Mouse (Mus musculus) CH12.LX (cell line): ENCODE measurements at regions not wholly inside any gene's neighbourhood (a gene's known extent, or its start where the extent isn't known, plus 50 kb on each side); places are given as distances from the start of the nearest gene placed in this dataset.

ENCODE experiments used
- CTCF ChIP-seq, 2 experiments: IDR thresholded peaks in 1 of 2; conservative IDR thresholded peaks in 1 of 2; 2 replicates each; pipeline ENCODE4 v1.5.1; 2011 to 2012; ENCODE audit warnings: low read depth in 2 of 2, low read length in 2 of 2, improper control_type of control experiment in 1 of 2, inconsistent platforms in 1 of 2, mild to moderate bottlenecking in 1 of 2, moderate library complexity in 1 of 2
- E2F4 ChIP-seq: IDR thresholded peaks from 2 replicates; pipeline ENCODE4 v1.6.1; 2011; ENCODE audit warnings: low read depth, low read length, improper control_type of control experiment; ENCODE audit not compliant: insufficient replicate concordance
- MAFK ChIP-seq: IDR thresholded peaks from 2 replicates; pipeline ENCODE4 v1.6.1; 2011; ENCODE audit warnings: low read length, improper control_type of control experiment; ENCODE audit not compliant: insufficient replicate concordance
- MYC ChIP-seq: IDR thresholded peaks from 2 replicates; pipeline ENCODE4 v1.6.1; 2011; ENCODE audit warnings: low read depth, mild to moderate bottlenecking, improper control_type of control experiment, low read length
- POLR2A ChIP-seq: IDR thresholded peaks from 2 replicates; pipeline ENCODE4 v1.6.1; 2011; ENCODE audit warnings: low read depth, mild to moderate bottlenecking, improper control_type of control experiment, low read length
- SIN3A ChIP-seq: IDR thresholded peaks from 2 replicates; pipeline ENCODE4 v1.6.1; 2012; ENCODE audit warnings: low read length, improper control_type of control experiment, inconsistent platforms
- SMC3 ChIP-seq: IDR thresholded peaks from 2 replicates; pipeline ENCODE4 v1.6.1; 2011; ENCODE audit warnings: low read depth, low read length, improper control_type of control experiment
- ZKSCAN1 ChIP-seq: IDR thresholded peaks from 2 replicates; pipeline ENCODE4 v1.6.1; 2012; ENCODE audit warnings: low read depth, inconsistent platforms, low read length, improper control_type of control experiment, borderline replicate concordance

DNA sequence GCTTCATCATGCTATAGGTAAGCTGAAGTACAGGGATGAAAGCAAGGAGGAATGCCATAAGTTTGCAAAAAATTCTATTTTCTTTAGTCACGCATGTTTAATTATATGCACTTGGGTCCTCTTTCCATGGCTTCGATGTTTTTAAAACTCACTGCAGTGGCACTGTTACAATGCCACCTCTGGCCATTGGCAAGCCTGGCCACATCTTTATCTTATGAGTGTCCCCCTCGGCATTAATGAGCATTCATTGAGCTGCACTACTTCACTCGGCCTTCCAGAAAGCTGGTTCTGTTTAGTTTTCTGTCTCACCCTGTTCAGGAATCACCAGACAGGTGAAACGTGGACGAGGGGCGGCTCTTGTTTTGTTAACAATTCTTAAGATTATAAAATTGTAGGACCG lies 79.7 kb upstream of the Dnajc24 start:
- no peak for TF ChIP-seq ZKSCAN1
- TF ChIP-seq MYC = no peak
- TF ChIP-seq SMC3 = no peak
- TF ChIP-seq SIN3A = no peak
- no peak for TF ChIP-seq E2F4
- no peak for TF ChIP-seq MAFK
- no peak for TF ChIP-seq POLR2A
- TF ChIP-seq CTCF (conservative IDR thresholded peaks at IDR 0.05 in 1 of 2, IDR thresholded peaks at IDR 0.05 in 1 of 2; ENCODE audit: low read depth in 2 of 2, low read length in 2 of 2) = no peak
